Comparison of ENCODE assay signal across 23 mouse cellular contexts in genomic region chr8:89150952-89151351, GRCm38 (mm10).
DNase-seq lines count a peak whose midpoint lies in the region; ATAC-seq and TF ChIP-seq lines count a peak whose summit lies in the region.
"Had no signal": no experiment of that assay in that cellular context is flagged by ENCODE, and none has a peak within 500 bp of the region (broad histone marks: within the 10 kb centered on the region; RNA-seq: fewer than 3 reads in every experiment).

No protein-coding gene starts in this region.

- H3K4me1 ChIP-seq in liver, embryonic 13.5 days (replicated peaks), result no peaks in the 10 kb centered on the region
- H3K4me1 ChIP-seq in liver, embryonic 14.5 days (replicated peaks; ENCODE audit: control insufficient read depth in 2 of 2, insufficient read depth in 2 of 2, low read length in 1 of 2), result no peaks in the 10 kb centered on the region
- no peaks in the 10 kb centered on the region for H3K4me1 ChIP-seq in liver, embryonic 11.5 days (replicated peaks; ENCODE audit: control insufficient read depth, insufficient read depth, low read length)
- no peaks in the 10 kb centered on the region for H3K4me1 ChIP-seq in G1E (ENCODE audit: insufficient read depth, low read depth, low read length)

- H3K27ac ChIP-seq in liver, embryonic 13.5 days, result no peak overlapping the region
- no peak overlapping the region for H3K27ac ChIP-seq in liver, embryonic 14.5 days
- no peak overlapping the region for H3K27ac ChIP-seq in liver, embryonic 11.5 days (ENCODE audit: low read depth, low read length)

- no peaks in the 10 kb centered on the region for H3K27me3 ChIP-seq in liver, embryonic 13.5 days
- H3K27me3 ChIP-seq in liver, embryonic 14.5 days (ENCODE audit: control insufficient read depth, insufficient read depth, low read length), result no peaks in the 10 kb centered on the region
- H3K27me3 ChIP-seq in liver, embryonic 11.5 days (replicated peaks; ENCODE audit: control insufficient read depth, insufficient read depth, low read length), result no peaks in the 10 kb centered on the region
- no peaks in the 10 kb centered on the region for H3K27me3 ChIP-seq in G1E (ENCODE audit: insufficient read depth, low read length)
- H3K27me3 ChIP-seq: CH12.LX had no signal

- H3K4me2 ChIP-seq in liver, embryonic 13.5 days, result no peak overlapping the region
- H3K4me2 ChIP-seq in liver, embryonic 14.5 days (ENCODE audit: low read depth), result no peak overlapping the region
- no peak overlapping the region for H3K4me2 ChIP-seq in liver, embryonic 11.5 days

- WGBS in liver, embryonic 13.5 days (ENCODE audit: insufficient replicate concordance), result 29% methylated on average over 2 of the region's 2 CpGs
- WGBS in liver, embryonic 14.5 days (ENCODE audit: insufficient replicate concordance), result 39% methylated on average over 2 of the region's 2 CpGs
- WGBS in liver, embryonic 11.5 days, result 67% methylated on average over 2 of the region's 2 CpGs

- no peak for TF ChIP-seq EP300 in liver, embryonic 14.5 days (IDR thresholded peaks at IDR 0.05; ENCODE audit: low read depth)

- H3K36me3 ChIP-seq in liver, embryonic 13.5 days, result no peaks in the 10 kb centered on the region
- H3K36me3 ChIP-seq in liver, embryonic 14.5 days (replicated peaks; ENCODE audit: control insufficient read depth, insufficient read depth, low read depth), result no peaks in the 10 kb centered on the region
- no peaks in the 10 kb centered on the region for H3K36me3 ChIP-seq in liver, embryonic 11.5 days (ENCODE audit: control insufficient read depth, insufficient read depth, low read length)
- no peaks in the 10 kb centered on the region for H3K36me3 ChIP-seq in G1E (replicated peaks)

- H3K4me3 ChIP-seq in liver, embryonic 13.5 days (replicated peaks), result no peak overlapping the region
- no peak overlapping the region for H3K4me3 ChIP-seq in liver, embryonic 14.5 days (ENCODE audit: insufficient read depth in 1 of 2, low read depth in 2 of 2, low read length in 2 of 2)
- no peak overlapping the region for H3K4me3 ChIP-seq in liver, embryonic 11.5 days (ENCODE audit: low read depth, low read length)
- no peak overlapping the region for H3K4me3 ChIP-seq in G1E (ENCODE audit: low read depth, low read length)

- DNase-seq in liver, embryonic 13.5 days, result peak; percentile 31
- DNase-seq in liver (no peak), G1E (ENCODE audit: low spot score) (no peak)
- peak in 2 of 3 experiments; percentile 71 for DNase-seq in liver, embryonic 14.5 days (ENCODE audit: low read depth in 3 of 3, low spot score in 3 of 3)
- no peak for DNase-seq in liver, embryonic 11.5 days (ENCODE audit: low spot score)
- peak; percentile 17 for DNase-seq in c-Kit-positive CD71-positive TER-119-positive erythroid progenitor cells, embryonic 14.5 days (ENCODE audit: low spot score)
- no peak for DNase-seq in ovary, adult 18-20 months (ENCODE audit: low spot score)
- no peak for DNase-seq in urinary bladder, postnatal 4 days (ENCODE audit: low spot score in 2 of 2)
- DNase-seq: adrenal gland, adult 2 months; adrenal gland, adult 8-10 months; adrenal gland, postnatal 10 days; adrenal gland, postnatal 14 days; adrenal gland, postnatal 25 days; adrenal gland, postnatal 36 days; B cell, adult 2 months; cerebellum, adult 11 months; cerebellum, adult 11-12 months; cerebellum, adult 18-20 months; cerebellum, adult 2 months had no signal

- H3K9ac ChIP-seq in liver, embryonic 13.5 days, result no peak overlapping the region
- H3K9ac ChIP-seq in liver, embryonic 14.5 days (replicated peaks), result no peak overlapping the region
- H3K9ac ChIP-seq in liver, embryonic 11.5 days (ENCODE audit: low read depth, low read length), result no peak overlapping the region

- H3K9me3 ChIP-seq in liver, embryonic 13.5 days (replicated peaks), result no peaks in the 10 kb centered on the region
- no peaks in the 10 kb centered on the region for H3K9me3 ChIP-seq in liver, embryonic 14.5 days (ENCODE audit: control insufficient read depth, low read length)
- no peaks in the 10 kb centered on the region for H3K9me3 ChIP-seq in liver, embryonic 11.5 days (ENCODE audit: control insufficient read depth, low read length)
- H3K9me3 ChIP-seq in G1E (replicated peaks), result peaks cover 67% of the 10 kb centered on the region

- TF ChIP-seq CTCF in liver, embryonic 14.5 days (IDR thresholded peaks at IDR 0.05; ENCODE audit: low read depth), result no peak
- no peak for TF ChIP-seq CTCF in G1E (IDR thresholded peaks at IDR 0.05; ENCODE audit: low read depth, low read length)

- ATAC-seq in liver, embryonic 13.5 days (ENCODE audit: low read depth), result no peak
- ATAC-seq in liver, embryonic 14.5 days (ENCODE audit: insufficient read depth), result no peak
- no peak for ATAC-seq in liver, embryonic 11.5 days (replicated peaks; ENCODE audit: low FRiP score)
- ATAC-seq in G1E (ENCODE audit: extremely low read depth, insufficient number of reproducible peaks, low FRiP score, poor library complexity, severe bottlenecking), result peak; percentile 25; the same call in 1 of the 2 replicates
- ATAC-seq: activated CD4-positive, CD25-positive, alpha-beta regulatory T cell, adult 4 months; CD4-positive, CD25-positive, alpha-beta regulatory T cell, adult 4 months; Patski had no signal

Comparison
In these comparisons a context has a peak if more than half of its experiments do, and no peak if none do; other contexts are left out.
1. DNase-seq: peak in liver, embryonic 13.5 days (single experiment), liver, embryonic 14.5 days (2 of 3) and c-Kit-positive CD71-positive TER-119-positive erythroid progenitor cells, embryonic 14.5 days (single experiment); none in liver (single experiment), liver, embryonic 11.5 days (single experiment), G1E (single experiment), ovary, adult 18-20 months (single experiment) and urinary bladder, postnatal 4 days (0 of 2).